Mouse (Mus musculus): ENCODE data around the gene Rtn3. TPM values are rescaled to one million over a fixed set of nuclear protein-coding genes. Genes with fewer than 3 reads are reported as not detected.

Gene Rtn3
- polyA plus RNA-seq, 1 experiment, result 190 TPM

DNA sequence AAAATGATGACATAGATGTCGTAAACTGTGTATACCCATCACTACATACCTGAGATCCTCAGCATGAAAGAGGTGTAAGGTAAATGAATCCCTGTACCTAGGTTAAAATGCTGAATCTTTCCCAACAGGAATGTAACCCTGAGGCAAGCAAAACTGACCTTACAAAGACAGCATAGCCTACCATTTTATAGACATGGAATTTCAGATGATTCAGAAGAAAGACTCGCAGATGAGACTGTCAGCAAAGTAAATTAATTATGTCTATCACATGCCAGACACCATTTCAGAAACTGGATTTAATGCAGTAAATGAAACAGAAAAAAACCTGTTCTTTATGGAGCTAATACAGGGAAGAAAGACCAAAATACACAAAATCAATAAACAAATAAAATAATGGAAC is 23.7 kb downstream of the Rtn3 start:
- no peak overlapping the region for H3K27ac ChIP-seq (ENCODE audit: insufficient read depth, low read depth, low read length)
- TF ChIP-seq POLR2A (IDR thresholded peaks at IDR 0.05; ENCODE audit: low read depth, low read length), result no peak
- no peak for TF ChIP-seq CTCF (conservative IDR thresholded peaks at IDR 0.05; ENCODE audit: insufficient read depth, insufficient read length, low read depth, low read length)
- peaks cover 25% of the 10 kb centered on the region for H3K4me1 ChIP-seq (ENCODE audit: control insufficient read depth, insufficient read depth, low read length)
- WGBS, result 49% methylated on average over 2 of the region's 2 CpGs
- no peaks in the 10 kb centered on the region for H3K36me3 ChIP-seq (ENCODE audit: control insufficient read depth, insufficient read depth, low read length)
- no peak overlapping the region for H3K4me3 ChIP-seq (ENCODE audit: insufficient read depth, low read depth, low read length)
- H3K27me3 ChIP-seq (replicated peaks; ENCODE audit: control insufficient read depth, insufficient read depth, low read length), result no peaks in the 10 kb centered on the region
- DNase-seq, result no peak

DNA sequence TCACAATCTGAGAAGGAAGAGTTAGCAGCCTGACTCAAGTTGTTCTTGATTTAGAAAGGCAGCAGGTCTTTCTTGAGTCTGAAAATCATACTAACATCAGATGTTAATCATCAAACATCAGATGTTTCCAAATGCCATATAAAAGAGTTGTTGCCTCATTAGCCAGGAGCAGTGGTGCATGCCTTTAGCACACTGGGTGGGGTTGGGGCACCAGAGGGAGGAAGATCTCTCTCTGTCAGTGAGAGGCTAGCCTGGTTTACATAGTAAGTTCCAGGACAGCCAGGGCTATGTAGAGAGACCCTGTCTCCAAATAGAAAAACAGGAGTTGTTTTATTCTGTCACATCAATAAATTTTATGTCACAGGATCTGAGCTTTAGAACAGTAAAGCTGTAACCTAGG is 24.2 kb downstream of the Rtn3 start:
- Histone ChIP-seq H3K27ac (ENCODE audit: insufficient read depth, low read depth, low read length) (no peak overlapping the region; the same call in 1 of the 2 replicates), H3K36me3 (ENCODE audit: control insufficient read depth, insufficient read depth, low read length) (no peaks in the 10 kb centered on the region), H3K27me3 (replicated peaks; ENCODE audit: control insufficient read depth, insufficient read depth, low read length) (no peaks in the 10 kb centered on the region), H3K4me3 (ENCODE audit: insufficient read depth, low read depth, low read length) (no peak overlapping the region), H3K4me1 (ENCODE audit: control insufficient read depth, insufficient read depth, low read length) (peaks cover 25% of the 10 kb centered on the region)
- TF ChIP-seq POLR2A (IDR thresholded peaks at IDR 0.05; ENCODE audit: low read depth, low read length), result no peak
- DNase-seq, result peak; percentile 63

DNA sequence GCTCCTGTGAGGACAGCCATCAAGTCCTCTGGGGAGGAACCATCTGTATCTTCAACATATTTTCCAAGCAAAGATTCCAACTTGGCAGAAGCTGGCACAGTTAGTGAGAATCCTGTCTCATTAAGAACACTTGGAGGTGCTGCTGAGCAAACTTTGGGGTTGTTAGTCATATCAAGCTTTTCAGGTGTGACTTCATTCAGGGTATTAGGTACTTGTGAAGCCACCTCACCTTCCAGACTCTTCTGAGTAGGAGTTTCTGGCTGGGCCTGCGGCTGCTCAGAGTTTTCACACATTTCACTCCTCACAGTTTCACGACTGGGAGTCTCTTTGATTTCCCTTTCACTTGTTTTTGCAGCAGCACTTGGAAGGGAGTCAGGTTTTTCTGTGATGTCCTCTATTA is 26.3 kb downstream of the Rtn3 start:
- no peaks in the 10 kb centered on the region for H3K36me3 ChIP-seq (ENCODE audit: control insufficient read depth, insufficient read depth, low read length)
- peak; percentile 25 for DNase-seq
- H3K4me1 ChIP-seq (ENCODE audit: control insufficient read depth, insufficient read depth, low read length), result peaks cover 25% of the 10 kb centered on the region
- no peak overlapping the region for H3K4me3 ChIP-seq (ENCODE audit: insufficient read depth, low read depth, low read length)
- TF ChIP-seq POLR2A (IDR thresholded peaks at IDR 0.05; ENCODE audit: low read depth, low read length), result no peak
- H3K27me3 ChIP-seq (replicated peaks; ENCODE audit: control insufficient read depth, insufficient read depth, low read length), result no peaks in the 10 kb centered on the region
- H3K27ac ChIP-seq (ENCODE audit: insufficient read depth, low read depth, low read length), result peak overlapping the region; percentile 31; the same call in 1 of the 2 replicates
- 37% methylated on average over 2 of the region's 2 CpGs for WGBS

DNA sequence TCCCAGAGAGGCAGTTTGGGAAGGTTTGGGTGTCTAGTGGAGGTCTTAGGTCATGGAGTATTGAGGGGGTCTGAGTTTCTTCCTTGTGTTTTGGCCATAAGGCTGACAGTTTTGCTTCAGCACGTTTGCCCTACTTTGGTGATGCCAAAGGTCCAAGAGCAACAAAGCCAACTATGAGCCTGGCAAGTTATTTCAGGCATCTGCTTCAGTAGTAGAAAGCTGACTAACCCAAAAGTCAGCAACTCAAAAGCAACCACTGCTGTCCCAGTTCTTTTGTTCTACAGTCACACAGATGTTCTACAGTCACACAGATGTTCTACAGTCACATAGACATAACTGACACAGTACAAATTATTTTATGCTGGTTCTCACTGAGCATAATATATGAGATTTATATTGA is 37.5 kb downstream of the Rtn3 start:
- DNase-seq, result peak; percentile 37
- peaks cover 2% of the 10 kb centered on the region; the same call in 1 of the 2 replicates for H3K4me1 ChIP-seq (ENCODE audit: control insufficient read depth, insufficient read depth, low read length)
- no peak overlapping the region for H3K27ac ChIP-seq (ENCODE audit: insufficient read depth, low read depth, low read length)
- TF ChIP-seq POLR2A (IDR thresholded peaks at IDR 0.05; ENCODE audit: low read depth, low read length), result no peak
- no peak for TF ChIP-seq CTCF (conservative IDR thresholded peaks at IDR 0.05; ENCODE audit: insufficient read depth, insufficient read length, low read depth, low read length)
- H3K4me3 ChIP-seq (ENCODE audit: insufficient read depth, low read depth, low read length), result no peak overlapping the region
- 62% methylated on average over 1 of the region's 1 CpGs for WGBS
- H3K36me3 ChIP-seq (ENCODE audit: control insufficient read depth, insufficient read depth, low read length), result no peaks in the 10 kb centered on the region
- no peaks in the 10 kb centered on the region for H3K27me3 ChIP-seq (replicated peaks; ENCODE audit: control insufficient read depth, insufficient read depth, low read length)

DNA sequence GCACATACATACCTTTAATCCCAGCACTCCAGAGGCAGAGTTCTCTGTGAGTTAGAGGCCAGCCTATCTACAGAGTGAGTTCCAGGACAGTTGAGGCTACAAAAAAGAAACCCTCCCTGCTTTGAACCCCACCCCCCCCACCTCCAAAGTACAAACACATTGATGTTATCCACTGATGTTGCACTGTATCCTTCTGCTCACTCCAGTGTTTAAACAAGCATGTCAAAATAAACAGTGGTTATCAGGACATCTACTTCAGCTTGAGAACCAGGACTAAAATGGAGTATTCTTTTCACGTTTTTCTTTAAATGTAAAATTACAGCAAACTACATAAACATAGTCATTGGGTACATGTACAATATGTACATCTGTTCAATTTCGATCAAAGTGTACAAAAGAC is 38.0 kb downstream of the Rtn3 start:
- Histone ChIP-seq H3K4me3 (ENCODE audit: insufficient read depth, low read depth, low read length) (no peak overlapping the region), H3K36me3 (ENCODE audit: control insufficient read depth, insufficient read depth, low read length) (no peaks in the 10 kb centered on the region), H3K27ac (ENCODE audit: insufficient read depth, low read depth, low read length) (no peak overlapping the region), H3K27me3 (replicated peaks; ENCODE audit: control insufficient read depth, insufficient read depth, low read length) (no peaks in the 10 kb centered on the region), H3K4me1 (ENCODE audit: control insufficient read depth, insufficient read depth, low read length) (peaks cover 2% of the 10 kb centered on the region; the same call in 1 of the 2 replicates)
- 90% methylated on average over 2 of the region's 2 CpGs for WGBS
- TF ChIP-seq POLR2A (IDR thresholded peaks at IDR 0.05; ENCODE audit: low read depth, low read length), result no peak
- no peak for TF ChIP-seq CTCF (conservative IDR thresholded peaks at IDR 0.05; ENCODE audit: insufficient read depth, insufficient read length, low read depth, low read length)
- no peak for DNase-seq

DNA sequence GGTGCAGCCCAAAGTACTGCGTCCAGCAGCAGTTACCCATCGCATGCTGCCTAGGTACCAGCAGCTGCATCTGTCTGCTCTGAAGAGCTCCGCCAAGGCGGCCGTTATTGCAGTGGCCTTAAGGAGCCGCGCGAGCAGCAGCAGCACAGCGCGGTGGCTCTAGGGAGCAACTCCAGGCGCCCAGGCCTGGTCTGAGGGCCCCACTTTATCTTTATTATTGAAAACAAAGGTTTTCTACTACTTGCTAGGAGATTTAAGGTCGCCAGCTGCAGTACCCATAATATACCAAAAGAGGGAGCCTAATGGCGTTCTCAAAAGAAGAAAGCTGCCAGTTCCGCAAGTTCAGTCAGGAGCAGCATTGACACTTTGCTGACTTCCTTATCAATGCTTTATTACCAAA is 41.6 kb downstream of the Rtn3 start:
- Histone ChIP-seq H3K4me3 (ENCODE audit: insufficient read depth, low read depth, low read length) (no peak overlapping the region), H3K27ac (ENCODE audit: insufficient read depth, low read depth, low read length) (no peak overlapping the region), H3K36me3 (ENCODE audit: control insufficient read depth, insufficient read depth, low read length) (no peaks in the 10 kb centered on the region), H3K4me1 (ENCODE audit: control insufficient read depth, insufficient read depth, low read length) (peaks cover under 1% of the 10 kb centered on the region; the same call in 1 of the 2 replicates), H3K27me3 (replicated peaks; ENCODE audit: control insufficient read depth, insufficient read depth, low read length) (no peaks in the 10 kb centered on the region)
- no peak for TF ChIP-seq POLR2A (IDR thresholded peaks at IDR 0.05; ENCODE audit: low read depth, low read length)
- TF ChIP-seq CTCF (conservative IDR thresholded peaks at IDR 0.05; ENCODE audit: insufficient read depth, insufficient read length, low read depth, low read length), result peak; percentile 48
- DNase-seq, result peak; percentile 69
- 51% methylated on average over 14 of the region's 14 CpGs for WGBS

DNA sequence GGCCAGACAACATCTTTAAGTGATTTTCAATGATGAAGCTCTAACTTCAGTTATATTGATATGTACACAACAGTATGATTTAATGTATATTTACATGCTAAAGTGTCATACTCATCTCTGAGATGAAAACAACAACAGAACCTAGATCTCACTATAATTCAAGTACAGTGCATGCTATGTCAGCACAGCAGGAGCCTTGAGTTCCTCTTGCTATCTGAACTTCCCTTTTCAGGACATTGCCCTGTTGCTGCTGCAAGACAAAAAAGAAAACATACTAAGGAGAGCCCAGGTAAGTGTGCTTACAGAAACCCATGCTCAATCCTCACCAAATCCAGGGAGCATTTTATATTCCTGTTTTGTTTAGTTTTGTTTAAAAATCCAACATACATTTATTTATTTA is 44.8 kb downstream of the Rtn3 start:
- Histone ChIP-seq H3K4me3 (ENCODE audit: insufficient read depth, low read depth, low read length) (no peak overlapping the region), H3K36me3 (ENCODE audit: control insufficient read depth, insufficient read depth, low read length) (no peaks in the 10 kb centered on the region; the same call in none of the 2 replicates), H3K4me1 (ENCODE audit: control insufficient read depth, insufficient read depth, low read length) (no peaks in the 10 kb centered on the region; the same call in 1 of the 2 replicates), H3K27me3 (replicated peaks; ENCODE audit: control insufficient read depth, insufficient read depth, low read length) (no peaks in the 10 kb centered on the region), H3K27ac (ENCODE audit: insufficient read depth, low read depth, low read length) (no peak overlapping the region)
- TF ChIP-seq CTCF (conservative IDR thresholded peaks at IDR 0.05; ENCODE audit: insufficient read depth, insufficient read length, low read depth, low read length) (no peak), POLR2A (IDR thresholded peaks at IDR 0.05; ENCODE audit: low read depth, low read length) (no peak)
- no peak for DNase-seq
